Mouse (Mus musculus): Measurements from ENCODE around the gene Tfrc. TPM values are rescaled to one million over a fixed set of nuclear protein-coding genes. Genes with fewer than 3 reads are reported as not detected.
"Not testable (repeated sequence)": the region's sequence is repeated elsewhere in the genome, so short reads cannot be mapped to it uniquely, and the experiment has no call there.

Tfrc gene
- total and polyA plus RNA-seq, 3 experiments: 190 to 840 (median 358) TPM

- H3K4me1 ChIP-seq (ENCODE audit: control insufficient read depth in 1 of 2, insufficient read depth in 2 of 2): peaks cover 7 to 22% of the 10 kb centered on the region in 2 experiments
- H3K27ac ChIP-seq (ENCODE audit: insufficient read depth, low read depth): no peak overlapping the region
- in situ Hi-C loops (cut with MboI; ENCODE audit: low pct_ligation_motif_present, low pct_unique_long_range_greater_than_20kb, low sequenced_read_pairs) (no loop called here), dilution Hi-C loops (cut with MboI; ENCODE audit: extremely low pct_ligation_motif_present, extremely low pct_unique_long_range_greater_than_20kb, low sequenced_read_pairs) (no loop called here)
- no peak overlapping the region for H3K4me3 ChIP-seq (replicated peaks in 1 of 3; ENCODE audit: low read depth in 2 of 3, low read length in 2 of 3, poor library complexity in 1 of 3)
- no peaks in the 10 kb centered on the region for H3K79me2 ChIP-seq (replicated peaks; ENCODE audit: control insufficient read depth, extremely low read depth, insufficient read depth, poor library complexity, severe bottlenecking)
- no peak overlapping the region for H3K4me2 ChIP-seq (ENCODE audit: insufficient read depth, low read depth, poor library complexity, severe bottlenecking)
- no peaks in the 10 kb centered on the region for H3K9me3 ChIP-seq (replicated peaks; ENCODE audit: low read length)
- TF ChIP-seq EP300 (IDR thresholded peaks at IDR 0.05; ENCODE audit: low read length) (no peak), CHD2 (IDR thresholded peaks at IDR 0.05; ENCODE audit: low read length) (no peak), ETS1 (conservative IDR thresholded peaks at IDR 0.05; ENCODE audit: low read depth, low read length) (no peak), USF1 (IDR thresholded peaks at IDR 0.05; ENCODE audit: low read depth, low read length) (no peak), MAFK (IDR thresholded peaks at IDR 0.05; ENCODE audit: insufficient replicate concordance, low read length) (no peak), PAX5 (IDR thresholded peaks at IDR 0.05; ENCODE audit: low read length) (no peak), ZMIZ1 (IDR thresholded peaks at IDR 0.05; ENCODE audit: low read depth, low read length) (no peak), HCFC1 (IDR thresholded peaks at IDR 0.05; ENCODE audit: low read depth, low read length) (no peak), JUND (conservative IDR thresholded peaks at IDR 0.05; ENCODE audit: low read depth, low read length) (no peak), IRF4 (IDR thresholded peaks at IDR 0.05; ENCODE audit: low read depth, low read length) (no peak), RCOR1 (conservative IDR thresholded peaks at IDR 0.05; ENCODE audit: low read depth, low read length) (no peak)
- DNase-seq (ENCODE audit: extremely low read depth): no peak
- no peak overlapping the region for H3K9ac ChIP-seq (ENCODE audit: insufficient read depth, low read depth)
- H3K27me3 ChIP-seq (replicated peaks): no peaks in the 10 kb centered on the region
- H3K36me3 ChIP-seq (replicated peaks in 1 of 2; ENCODE audit: control insufficient read depth in 1 of 2, insufficient read depth in 1 of 2, low read length in 1 of 2): peaks cover 0 to 1% of the 10 kb centered on the region in 2 experiments
These were observed 31.4 kb downstream of the Tfrc start for GRCm38 (mm10) chr16:32640096-32640495.

- H3K9ac ChIP-seq (ENCODE audit: insufficient read depth, low read depth); H3K27ac ChIP-seq (ENCODE audit: insufficient read depth, low read depth); H3K4me2 ChIP-seq (ENCODE audit: insufficient read depth, low read depth, poor library complexity, severe bottlenecking); H3K36me3 ChIP-seq (replicated peaks in 1 of 2; ENCODE audit: control insufficient read depth in 1 of 2, insufficient read depth in 1 of 2, low read length in 1 of 2); H3K4me3 ChIP-seq (replicated peaks in 1 of 3; ENCODE audit: low read depth in 2 of 3, low read length in 2 of 3, poor library complexity in 1 of 3); dilution Hi-C loops (cut with MboI; ENCODE audit: extremely low pct_ligation_motif_present, extremely low pct_unique_long_range_greater_than_20kb, low sequenced_read_pairs); in situ Hi-C loops (cut with MboI; ENCODE audit: low pct_ligation_motif_present, low pct_unique_long_range_greater_than_20kb, low sequenced_read_pairs); H3K9me3 ChIP-seq (replicated peaks; ENCODE audit: low read length); DNase-seq (ENCODE audit: extremely low read depth); H3K79me2 ChIP-seq (replicated peaks; ENCODE audit: control insufficient read depth, extremely low read depth, insufficient read depth, poor library complexity, severe bottlenecking); H3K27me3 ChIP-seq (replicated peaks): not testable (repeated sequence)
- peaks cover 11 to 28% of the 10 kb centered on the region in 2 experiments for H3K4me1 ChIP-seq (ENCODE audit: control insufficient read depth in 1 of 2, insufficient read depth in 2 of 2)
These were observed 32.0 kb downstream of the Tfrc start for GRCm38 (mm10) chr16:32640683-32641082.

GRCm38 (mm10) chr16:32641440-32642219 is 32.9 kb downstream of the Tfrc start:
- H3K27ac ChIP-seq (ENCODE audit: insufficient read depth, low read depth): no peak overlapping the region
- no peak for TF ChIP-seq POLR2A (IDR thresholded peaks at IDR 0.05; ENCODE audit: low read depth, low read length)
- no peak for TF ChIP-seq ZNF384 (IDR thresholded peaks at IDR 0.05; ENCODE audit: low read depth, low read length)
- no peak for TF ChIP-seq MEF2A (IDR thresholded peaks at IDR 0.05; ENCODE audit: borderline replicate concordance, low read depth, low read length)
- TF ChIP-seq RAD21 (IDR thresholded peaks at IDR 0.05; ENCODE audit: low read depth, low read length): no peak
- no peak for TF ChIP-seq SIN3A (IDR thresholded peaks at IDR 0.05; ENCODE audit: low read length)
- TF ChIP-seq BHLHE40 (IDR thresholded peaks at IDR 0.05; ENCODE audit: low read depth, low read length): no peak
- TF ChIP-seq ZMIZ1 (IDR thresholded peaks at IDR 0.05; ENCODE audit: low read depth, low read length): no peak
- TF ChIP-seq MAFK (IDR thresholded peaks at IDR 0.05; ENCODE audit: insufficient replicate concordance, low read length): no peak
- no peak for TF ChIP-seq NRF1 (IDR thresholded peaks at IDR 0.05; ENCODE audit: low read depth, low read length)
- TF ChIP-seq CHD2 (IDR thresholded peaks at IDR 0.05; ENCODE audit: low read length): no peak
- TF ChIP-seq KAT2A (IDR thresholded peaks at IDR 0.05; ENCODE audit: insufficient replicate concordance, low read length): no peak
- TF ChIP-seq TCF12 (IDR thresholded peaks at IDR 0.05; ENCODE audit: low read depth, low read length): no peak
- no peak for TF ChIP-seq JUND (conservative IDR thresholded peaks at IDR 0.05; ENCODE audit: low read depth, low read length)
- no peak for TF ChIP-seq MXI1 (IDR thresholded peaks at IDR 0.05; ENCODE audit: low read depth, low read length)
- TF ChIP-seq RCOR1 (conservative IDR thresholded peaks at IDR 0.05; ENCODE audit: low read depth, low read length): no peak
- TF ChIP-seq ZKSCAN1 (IDR thresholded peaks at IDR 0.05; ENCODE audit: borderline replicate concordance, low read depth, low read length): no peak
- no peak for TF ChIP-seq USF1 (IDR thresholded peaks at IDR 0.05; ENCODE audit: low read depth, low read length)
- no peak overlapping the region for H3K4me3 ChIP-seq (replicated peaks in 1 of 3; ENCODE audit: low read depth in 2 of 3, low read length in 2 of 3, poor library complexity in 1 of 3)
- H3K4me1 ChIP-seq (ENCODE audit: control insufficient read depth in 1 of 2, insufficient read depth in 2 of 2): peaks cover 15 to 35% of the 10 kb centered on the region in 2 experiments
- H3K27me3 ChIP-seq (replicated peaks): no peaks in the 10 kb centered on the region
- H3K4me2 ChIP-seq (ENCODE audit: insufficient read depth, low read depth, poor library complexity, severe bottlenecking): no peak overlapping the region
- dilution Hi-C loops (cut with MboI; ENCODE audit: extremely low pct_ligation_motif_present, extremely low pct_unique_long_range_greater_than_20kb, low sequenced_read_pairs) (no loop called here), in situ Hi-C loops (cut with MboI; ENCODE audit: low pct_ligation_motif_present, low pct_unique_long_range_greater_than_20kb, low sequenced_read_pairs) (no loop called here)
- no peak overlapping the region for H3K9ac ChIP-seq (ENCODE audit: insufficient read depth, low read depth)
- H3K79me2 ChIP-seq (replicated peaks; ENCODE audit: control insufficient read depth, extremely low read depth, insufficient read depth, poor library complexity, severe bottlenecking): no peaks in the 10 kb centered on the region
- peaks cover 0 to 9% of the 10 kb centered on the region in 2 experiments for H3K36me3 ChIP-seq (replicated peaks in 1 of 2; ENCODE audit: control insufficient read depth in 1 of 2, insufficient read depth in 1 of 2, low read length in 1 of 2)
- H3K9me3 ChIP-seq (replicated peaks; ENCODE audit: low read length): no peaks in the 10 kb centered on the region
- DNase-seq (ENCODE audit: extremely low read depth): no peak
